Mouse (Mus musculus) kidney, adult 2 months (tissue): ENCODE measurements around the gene Rab12.
A peak's percentile ranks its signal among the peaks of the same experiment; 100 is the strongest.

Source experiments
- CTCF ChIP-seq: fragments of 200-500 bp; conservative IDR thresholded peaks from 2 replicates; pipeline ENCODE4 v1.5.1; 2011; ENCODE audit warnings: low read depth, mild to moderate bottlenecking, control low read depth, low read length, moderate library complexity, mixed read lengths; ENCODE audit not compliant: insufficient read depth, insufficient read length
- POLR2A ChIP-seq: fragments of 200-500 bp; IDR thresholded peaks from one replicate; pipeline ENCODE4 v1.6.1; 2011; ENCODE audit warnings: low read depth, low read length, control low read depth

DNA sequence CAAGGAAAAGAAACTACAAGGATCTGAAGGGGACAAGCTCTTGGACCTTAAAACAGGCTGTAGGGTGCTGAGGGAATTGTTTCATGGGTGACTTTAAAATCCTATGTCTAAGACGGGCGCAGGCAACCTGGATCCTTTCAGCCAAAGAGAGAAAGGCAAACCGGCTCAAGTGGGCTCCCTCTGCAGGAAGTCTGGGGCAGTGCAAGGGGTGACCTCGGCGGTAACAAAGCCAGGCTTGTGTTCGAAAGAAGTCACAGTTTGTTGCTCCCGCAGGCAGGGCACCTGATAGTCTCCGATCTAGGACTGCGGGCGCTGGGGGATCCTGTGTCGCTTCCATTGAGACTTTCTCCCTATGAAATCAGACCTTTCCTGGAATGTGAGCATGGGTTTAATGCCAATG is 33.8 kb downstream of the Rab12 start:
- TF ChIP-seq CTCF (peak; percentile 87), POLR2A (no peak)
